Mouse (Mus musculus): ENCODE data around the gene Mdga1. TPM values are rescaled to one million over a fixed set of nuclear protein-coding genes. Genes with fewer than 3 reads are reported as not detected.
"Not testable (repeated sequence)": the region's sequence is repeated elsewhere in the genome, so short reads cannot be mapped to it uniquely, and the experiment has no call there.

The Mdga1 gene
- polyA plus RNA-seq, 1 experiment from 2014 or later = 4.7 TPM

DNA sequence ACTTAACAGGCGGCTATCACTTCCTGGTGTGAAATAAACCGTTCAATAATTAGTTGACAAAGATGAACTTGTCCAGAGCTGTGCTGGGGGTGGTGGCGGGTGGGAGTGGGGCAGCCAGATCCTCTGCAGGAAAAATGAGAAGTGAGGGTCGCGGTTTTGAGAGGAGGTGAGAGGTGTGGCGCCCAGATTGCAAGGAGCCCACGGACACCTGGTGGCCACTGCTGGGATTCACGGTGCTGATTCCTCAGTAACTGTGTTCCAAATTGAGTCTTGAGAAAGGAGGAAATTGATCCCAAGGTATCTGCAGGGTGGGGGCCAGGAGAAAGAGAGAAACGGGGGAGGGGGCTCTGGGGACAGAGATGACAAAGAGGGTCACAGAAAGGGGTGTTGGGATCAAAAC lies 173.1 kb downstream of the Mdga1 start:
- Histone ChIP-seq H3K4me2 (no peak overlapping the region), H3K4me3 (replicated peaks) (no peak overlapping the region), H3K36me3 (no peaks in the 10 kb centered on the region), H3K4me1 (replicated peaks) (peaks cover 45% of the 10 kb centered on the region), H3K27ac (no peak overlapping the region), H3K9ac (replicated peaks) (no peak overlapping the region), H3K9me3 (no peaks in the 10 kb centered on the region), H3K27me3 (peaks cover 3% of the 10 kb centered on the region; the same call in 1 of the 2 replicates)
- 31% methylated on average over 9 of the region's 9 CpGs for WGBS
- no peak for ATAC-seq (ENCODE audit: insufficient number of reproducible peaks, insufficient read depth, low FRiP score, low TSS enrichment, low read depth)

DNA sequence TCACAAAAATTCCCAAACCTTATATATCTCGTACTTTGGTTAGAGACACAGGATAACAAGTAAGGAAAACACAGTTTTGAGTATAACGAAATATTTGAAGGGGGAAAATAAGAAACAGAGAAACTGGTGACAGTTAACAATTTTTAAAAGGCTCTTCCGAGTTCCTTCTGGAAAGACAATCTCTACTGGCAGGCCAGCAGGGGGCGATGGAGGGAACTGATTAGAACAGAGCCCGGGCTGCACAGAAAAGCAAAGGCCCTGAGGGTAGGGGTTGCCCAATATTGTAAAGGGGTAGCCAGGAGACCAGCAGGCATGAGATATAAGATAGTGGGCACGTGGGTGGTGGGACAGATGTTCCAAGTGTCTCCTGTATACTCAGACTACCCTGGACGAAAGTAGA lies 173.8 kb downstream of the Mdga1 start:
- 15% methylated on average over 7 of the region's 7 CpGs for WGBS
- Histone ChIP-seq H3K9me3 (no peaks in the 10 kb centered on the region), H3K36me3 (no peaks in the 10 kb centered on the region), H3K4me3 (replicated peaks) (no peak overlapping the region), H3K27me3 (peaks cover 3% of the 10 kb centered on the region; the same call in 1 of the 2 replicates), H3K4me2 (no peak overlapping the region), H3K4me1 (replicated peaks) (peaks cover 45% of the 10 kb centered on the region), H3K9ac (replicated peaks) (no peak overlapping the region), H3K27ac (0 out of 2 replicates have a peak overlapping the region, but pooled peaks have one; percentile 76)
- ATAC-seq (ENCODE audit: insufficient number of reproducible peaks, insufficient read depth, low FRiP score, low TSS enrichment, low read depth) = no peak

DNA sequence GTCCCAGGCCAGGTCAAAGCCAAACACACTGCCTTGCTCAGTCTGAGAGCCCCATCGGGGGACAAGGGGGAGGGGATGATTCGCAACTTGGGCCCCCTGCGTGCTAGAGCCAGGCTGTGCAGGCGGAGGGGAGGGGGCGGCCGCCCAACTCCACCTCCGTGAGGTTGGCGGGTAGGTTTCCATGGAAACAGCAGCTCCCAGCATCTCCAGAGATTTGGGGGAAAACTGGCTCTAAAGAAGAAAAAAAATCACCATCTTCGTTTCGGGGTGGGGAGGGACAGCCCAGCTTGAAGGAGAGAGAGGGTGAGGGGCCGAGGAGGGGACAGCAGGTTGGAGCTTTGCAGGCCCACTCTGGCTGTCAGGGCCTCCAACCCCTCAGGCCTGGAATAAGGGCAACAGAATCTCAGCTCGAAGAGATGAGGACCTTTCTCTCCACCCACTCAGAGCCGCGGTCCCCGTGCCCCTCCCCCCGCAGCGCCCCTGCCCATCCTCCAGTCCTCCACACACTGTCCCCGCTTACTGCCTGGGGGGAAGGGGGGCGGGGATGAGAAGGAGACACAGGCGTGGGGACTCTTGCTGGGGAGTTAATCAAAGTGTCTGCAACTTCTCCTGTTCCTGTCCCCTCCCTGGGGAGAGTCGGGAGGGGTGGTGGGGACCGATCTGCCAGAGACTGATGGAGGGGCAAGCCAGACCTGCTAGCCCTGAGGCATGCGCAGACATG lies 174.7 kb downstream of the Mdga1 start:
- Histone ChIP-seq H3K9me3 (no peaks in the 10 kb centered on the region), H3K9ac (replicated peaks) (peak overlapping the region; percentile 45), H3K27me3 (peaks cover 3% of the 10 kb centered on the region; the same call in 1 of the 2 replicates), H3K4me2 (peak overlapping the region; percentile 68), H3K36me3 (no peaks in the 10 kb centered on the region), H3K4me1 (replicated peaks) (peaks cover 45% of the 10 kb centered on the region), H3K27ac (peak overlapping the region; percentile 76), H3K4me3 (replicated peaks) (peak overlapping the region; percentile 35)
- ATAC-seq (ENCODE audit: insufficient number of reproducible peaks, insufficient read depth, low FRiP score, low TSS enrichment, low read depth) = peak; percentile 48; the same call in 1 of the 2 replicates
- WGBS = 2% methylated on average over 23 of the region's 23 CpGs

DNA sequence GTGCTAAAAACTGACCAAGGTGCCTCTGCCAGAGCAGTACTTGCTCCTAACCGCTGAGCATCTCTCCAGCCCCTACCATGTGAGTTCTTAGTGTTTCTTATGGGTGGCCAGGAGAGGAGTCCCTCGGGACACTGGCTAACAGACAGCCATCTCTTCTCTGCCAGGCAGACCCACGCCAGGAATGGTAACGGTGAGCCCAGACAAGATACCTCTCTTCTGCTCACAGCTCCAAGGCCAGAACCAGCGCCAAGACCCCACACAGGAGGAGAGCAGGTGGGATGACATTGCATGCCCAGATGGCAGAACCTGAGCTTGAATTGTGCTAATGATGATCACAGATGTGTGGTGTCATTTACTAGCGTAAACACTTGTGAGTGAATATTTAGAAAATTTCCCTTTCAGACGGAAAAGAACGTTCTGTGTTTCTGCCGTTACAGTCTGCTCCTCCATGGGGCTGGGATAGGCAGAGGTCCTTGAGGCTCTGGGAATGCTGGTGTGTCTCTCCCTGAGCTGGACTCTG lies 178.3 kb downstream of the Mdga1 start:
- Histone ChIP-seq H3K27me3 (no peaks in the 10 kb centered on the region), H3K4me2 (no peak overlapping the region), H3K4me1 (replicated peaks) (peaks cover 23% of the 10 kb centered on the region), H3K9ac (replicated peaks) (no peak overlapping the region), H3K27ac (no peak overlapping the region), H3K36me3 (no peaks in the 10 kb centered on the region), H3K9me3 (no peaks in the 10 kb centered on the region), H3K4me3 (replicated peaks) (no peak overlapping the region)
- WGBS = 84% methylated on average over 9 of the region's 9 CpGs
- ATAC-seq (ENCODE audit: insufficient number of reproducible peaks, insufficient read depth, low FRiP score, low TSS enrichment, low read depth) = no peak

DNA sequence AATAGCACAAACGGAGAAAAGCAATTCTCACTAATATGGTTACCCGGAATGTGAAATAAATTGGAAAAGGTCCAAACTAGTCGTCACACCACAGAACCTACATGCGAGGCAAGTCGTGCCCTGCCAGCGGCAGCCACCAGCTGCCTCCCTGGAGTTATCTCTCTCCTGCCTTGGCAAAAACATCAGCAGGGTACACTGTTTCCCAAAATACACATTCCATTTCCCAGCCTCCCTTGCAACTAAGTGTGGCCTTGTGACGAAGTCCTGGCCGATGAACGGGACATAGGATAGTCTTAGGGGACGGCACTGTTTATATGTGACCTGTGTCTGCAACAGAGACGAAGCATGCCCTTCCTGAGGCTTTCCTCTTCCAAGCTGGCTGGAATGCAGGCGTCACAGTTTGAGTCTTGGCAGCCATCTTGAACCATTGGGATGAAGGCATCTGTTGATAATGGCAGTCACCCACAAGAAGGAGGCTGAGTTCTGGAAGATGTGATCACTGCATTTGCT lies 179.6 kb downstream of the Mdga1 start:
- H3K9ac ChIP-seq (replicated peaks) = no peak overlapping the region
- peaks cover 10% of the 10 kb centered on the region for H3K4me1 ChIP-seq (replicated peaks)
- H3K4me2 ChIP-seq = no peak overlapping the region
- WGBS = 87% methylated on average over 12 of the region's 12 CpGs
- no peaks in the 10 kb centered on the region for H3K36me3 ChIP-seq
- H3K27ac ChIP-seq = no peak overlapping the region
- H3K9me3 ChIP-seq = no peaks in the 10 kb centered on the region
- no peak overlapping the region for H3K4me3 ChIP-seq (replicated peaks)
- ATAC-seq (ENCODE audit: insufficient number of reproducible peaks, insufficient read depth, low FRiP score, low TSS enrichment, low read depth) = no peak
- no peaks in the 10 kb centered on the region for H3K27me3 ChIP-seq

DNA sequence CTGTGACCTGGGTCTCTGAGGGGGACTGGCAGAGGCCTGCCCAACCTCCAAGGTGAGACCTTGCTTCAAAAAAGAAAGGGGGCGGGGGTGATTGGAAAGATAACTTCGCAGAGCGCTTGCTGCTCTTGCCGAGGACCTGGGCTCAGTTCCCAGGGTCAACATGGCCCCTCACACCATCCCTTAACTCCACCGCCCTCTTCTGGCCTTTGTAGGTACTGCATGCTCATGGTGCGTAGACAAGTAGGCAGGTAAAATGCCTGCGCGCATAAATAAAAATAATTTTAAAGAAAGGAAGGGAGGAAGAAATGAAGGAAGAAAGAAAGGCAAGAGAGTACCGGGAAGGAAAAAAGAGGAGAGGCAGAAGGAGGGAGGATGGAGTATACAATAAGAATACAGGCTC lies 180.2 kb downstream of the Mdga1 start:
- ATAC-seq (ENCODE audit: insufficient number of reproducible peaks, insufficient read depth, low FRiP score, low TSS enrichment, low read depth) = no peak
- no peaks in the 10 kb centered on the region for H3K36me3 ChIP-seq
- WGBS = 65% methylated on average over 9 of the region's 9 CpGs

DNA sequence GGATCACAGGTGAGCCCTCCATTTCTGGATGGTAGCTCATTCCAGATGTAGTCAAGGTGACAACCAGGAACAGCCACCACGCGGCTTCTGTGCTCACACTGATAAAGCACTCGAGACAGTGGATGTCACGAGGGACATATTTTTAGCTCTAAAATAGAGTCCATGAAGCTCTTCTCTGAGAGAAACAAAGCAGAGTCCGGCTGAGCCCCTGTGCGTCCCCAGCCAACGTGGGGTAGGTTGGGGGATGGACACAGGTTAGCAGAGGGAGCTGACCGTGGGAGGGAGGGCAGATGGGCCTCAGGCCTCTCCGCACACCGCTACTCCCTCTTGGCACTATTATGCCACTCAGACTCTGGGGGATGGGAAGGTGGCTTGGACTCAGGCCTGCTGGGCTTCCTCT lies 181.3 kb downstream of the Mdga1 start:
- Histone ChIP-seq H3K4me2 (no peak overlapping the region), H3K4me3 (replicated peaks) (no peak overlapping the region), H3K27me3 (no peaks in the 10 kb centered on the region), H3K4me1 (replicated peaks) (no peaks in the 10 kb centered on the region), H3K9ac (replicated peaks) (no peak overlapping the region), H3K9me3 (no peaks in the 10 kb centered on the region), H3K36me3 (no peaks in the 10 kb centered on the region), H3K27ac (no peak overlapping the region)
- WGBS = 92% methylated on average over 10 of the region's 10 CpGs
- no peak for ATAC-seq (ENCODE audit: insufficient number of reproducible peaks, insufficient read depth, low FRiP score, low TSS enrichment, low read depth)

More for the DNA sequence above, 180.2 kb downstream of the Mdga1 start:
- Histone ChIP-seq H3K4me3 (replicated peaks) (no peak overlapping the region), H3K9me3 (no peaks in the 10 kb centered on the region), H3K4me1 (replicated peaks) (peaks cover 5% of the 10 kb centered on the region), H3K9ac (replicated peaks) (no peak overlapping the region), H3K27me3 (no peaks in the 10 kb centered on the region), H3K27ac (no peak overlapping the region), H3K4me2 (no peak overlapping the region)

DNA sequence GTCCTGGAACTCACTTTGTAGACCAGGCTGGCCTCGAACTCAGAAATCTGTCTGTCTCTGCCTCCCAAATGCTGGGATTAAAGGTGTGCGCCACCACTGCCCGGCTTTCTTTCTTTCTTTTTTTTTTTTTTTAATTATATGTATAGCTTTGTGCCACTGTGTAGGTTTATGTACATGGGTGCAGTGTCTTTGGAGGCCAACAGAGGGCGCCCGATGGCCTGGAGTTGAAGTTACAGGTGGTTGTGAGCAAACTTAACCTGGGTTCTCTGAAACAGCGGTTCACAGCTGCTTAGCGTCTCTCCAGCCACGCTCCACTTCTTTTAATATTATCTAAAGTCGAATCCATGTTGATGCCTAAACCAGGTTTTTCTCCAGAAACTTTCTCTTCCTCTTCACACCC lies 185.1 kb downstream of the Mdga1 start:
- Histone ChIP-seq H3K36me3 (no peaks in the 10 kb centered on the region), H3K9ac (replicated peaks) (no peak overlapping the region), H3K4me2 (no peak overlapping the region), H3K27ac (no peak overlapping the region), H3K9me3 (no peaks in the 10 kb centered on the region), H3K4me3 (replicated peaks) (no peak overlapping the region), H3K4me1 (replicated peaks) (0 out of 2 replicates have a peak, but pooled peaks cover 3% of the 10 kb centered on the region), H3K27me3 (no peaks in the 10 kb centered on the region)
- no peak for ATAC-seq (ENCODE audit: insufficient number of reproducible peaks, insufficient read depth, low FRiP score, low TSS enrichment, low read depth)
- WGBS = 82% methylated on average over 9 of the region's 9 CpGs

DNA sequence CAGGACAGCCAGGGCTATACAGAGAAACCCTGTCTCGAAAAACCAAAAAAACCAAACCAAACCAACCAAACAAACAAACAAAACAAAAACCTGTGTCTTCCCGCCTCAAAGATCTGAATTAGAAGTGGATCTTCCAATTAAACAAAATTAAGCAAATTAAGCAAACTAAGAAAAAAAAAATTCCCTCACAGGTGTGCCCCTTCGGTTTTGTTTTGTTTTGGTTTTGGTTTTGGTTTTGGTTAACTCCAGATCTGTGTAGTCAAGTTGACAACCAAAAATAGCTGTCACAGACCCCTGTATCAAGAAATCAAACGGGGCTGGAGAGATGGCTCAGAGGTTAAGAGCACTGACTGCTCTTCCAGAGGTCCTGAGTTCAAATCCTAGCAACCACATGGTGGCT lies 188.4 kb downstream of the Mdga1 start:
- not testable (repeated sequence) for ATAC-seq (ENCODE audit: insufficient number of reproducible peaks, insufficient read depth, low FRiP score, low TSS enrichment, low read depth)

DNA sequence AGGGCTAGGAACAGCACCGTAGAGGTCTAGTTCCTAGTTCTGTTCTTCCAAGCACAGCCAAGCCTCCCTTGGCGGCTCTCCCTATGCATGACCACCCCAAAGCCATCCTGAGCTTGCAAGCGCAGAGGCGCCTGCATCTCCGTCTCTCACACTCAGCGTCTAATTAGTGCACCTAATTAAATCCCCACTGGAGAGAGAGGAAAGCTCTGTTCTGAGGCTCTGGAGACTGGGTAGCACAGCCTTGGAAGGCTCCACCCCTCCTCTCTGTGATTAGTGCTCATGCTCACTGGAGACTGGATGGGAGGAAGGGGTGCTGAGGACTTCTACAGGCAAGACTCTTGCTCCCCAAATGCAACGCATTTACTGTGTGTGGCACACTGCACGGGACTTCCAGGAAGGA lies 191.9 kb downstream of the Mdga1 start:
- H3K9ac ChIP-seq (replicated peaks) = no peak overlapping the region
- no peak for ATAC-seq (ENCODE audit: insufficient number of reproducible peaks, insufficient read depth, low FRiP score, low TSS enrichment, low read depth)
- H3K4me2 ChIP-seq = no peak overlapping the region
- 0 out of 2 replicates have a peak, but pooled peaks cover 2% of the 10 kb centered on the region for H3K27me3 ChIP-seq
- no peaks in the 10 kb centered on the region for H3K9me3 ChIP-seq
- no peaks in the 10 kb centered on the region for H3K36me3 ChIP-seq
- WGBS = 45% methylated on average over 8 of the region's 8 CpGs
- no peak overlapping the region for H3K4me3 ChIP-seq (replicated peaks)
- H3K4me1 ChIP-seq (replicated peaks) = peaks cover 24% of the 10 kb centered on the region
- no peak overlapping the region for H3K27ac ChIP-seq

More for the DNA sequence above, 188.4 kb downstream of the Mdga1 start:
- H3K4me1 ChIP-seq (replicated peaks) = peaks cover 18% of the 10 kb centered on the region
- not testable (repeated sequence) for H3K4me2 ChIP-seq; H3K36me3 ChIP-seq; H3K9ac ChIP-seq (replicated peaks); H3K27ac ChIP-seq; H3K27me3 ChIP-seq; H3K4me3 ChIP-seq (replicated peaks); H3K9me3 ChIP-seq
- 84% methylated on average over 4 of the region's 4 CpGs for WGBS

All from limb, embryonic 12.5 days (tissue).